Mouse (Mus musculus): ENCODE data around the gene Zan.

- no peak for TF ChIP-seq POLR2A (IDR thresholded peaks at IDR 0.05; ENCODE audit: borderline replicate concordance, control insufficient read depth, low read depth, low read length)
- TF ChIP-seq CTCF (IDR thresholded peaks at IDR 0.05; ENCODE audit: control insufficient read depth, insufficient read depth, low read length) = no peak
Observed at GRCm38 (mm10) chr5:137376198-137376597, 100.7 kb downstream of the Zan start.
